Mouse (Mus musculus): ENCODE measurements around the gene Capn5. TPM values are rescaled to one million over a fixed set of nuclear protein-coding genes. Genes with fewer than 3 reads are reported as not detected.

Capn5 gene
- 13.8 and 14.9 TPM in 2 replicates for polyA plus RNA-seq (2015; fragmentation: Nextera tagmentation; extraction: Ambion mirVana)

DNA sequence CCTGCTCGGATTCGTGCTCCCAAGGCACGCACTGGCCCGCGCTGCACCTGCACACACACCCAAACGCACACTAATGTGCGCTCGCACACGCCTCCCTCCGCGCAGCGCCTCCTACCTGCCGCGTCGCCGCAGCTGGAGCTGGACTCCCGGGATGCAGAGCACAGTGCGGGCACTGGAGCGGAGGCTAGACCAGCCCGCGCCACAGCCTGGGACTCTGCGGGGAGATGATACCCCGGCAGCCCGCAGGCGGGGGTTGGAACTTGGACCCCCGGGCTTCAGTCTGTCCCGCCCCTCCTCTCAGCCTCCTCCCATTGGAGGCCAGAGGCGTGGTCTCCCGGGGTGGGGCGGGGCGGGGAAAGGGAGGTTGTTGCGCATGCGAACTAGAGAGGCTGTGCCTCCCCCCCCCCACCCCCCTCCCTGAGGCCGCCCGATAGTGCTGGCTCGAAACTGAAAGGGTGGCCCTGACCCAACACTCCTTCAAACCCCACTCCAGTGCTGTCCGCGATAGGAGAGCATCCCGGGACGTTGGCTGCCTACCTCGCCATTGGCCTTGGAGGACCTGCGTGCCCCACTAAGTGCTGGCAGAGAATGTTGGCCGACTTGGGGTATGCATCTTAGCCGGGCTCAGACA, at the start of gene Capn5:
Capn5 (minus strand) TSS at position 346 of the 631 bp plus-strand sequence.
- H3K4me3 ChIP-seq (replicated peaks) = peak within 1 kb of the TSS; percentile 82
- WGBS = 2% methylated on average over 41 of the region's 44 CpGs
- ATAC-seq (ENCODE audit: insufficient read depth, low FRiP score, low read depth) = peak; percentile 82

GRCm38 (mm10) chr7:98223796-98224195, 45.7 kb upstream of the Capn5 start:
- 93% methylated on average over 4 of the region's 4 CpGs for WGBS
- Histone ChIP-seq H3K4me3 (replicated peaks) (no peak overlapping the region), H3K27ac (no peak overlapping the region), H3K36me3 (0 out of 2 replicates have a peak, but pooled peaks cover 3% of the 10 kb centered on the region), H3K9ac (no peak overlapping the region), H3K9me3 (no peaks in the 10 kb centered on the region), H3K4me1 (no peaks in the 10 kb centered on the region), H3K27me3 (replicated peaks) (no peaks in the 10 kb centered on the region), H3K4me2 (no peak overlapping the region)
- ATAC-seq (ENCODE audit: insufficient read depth, low FRiP score, low read depth) = no peak

More for the DNA sequence above, at the start of gene Capn5:
- H3K9me3 ChIP-seq = no peaks in the 10 kb centered on the region
- H3K27ac ChIP-seq = peak within 1 kb of the TSS; percentile 87
- peak within 1 kb of the TSS; percentile 85 for H3K4me2 ChIP-seq
- no peaks in the 10 kb centered on the region for H3K36me3 ChIP-seq
- H3K4me1 ChIP-seq = peaks cover 14% of the 10 kb centered on the region; the same call in 1 of the 2 replicates
- H3K9ac ChIP-seq = peak within 1 kb of the TSS; percentile 50
- H3K27me3 ChIP-seq (replicated peaks) = no peaks in the 10 kb centered on the region

DNA sequence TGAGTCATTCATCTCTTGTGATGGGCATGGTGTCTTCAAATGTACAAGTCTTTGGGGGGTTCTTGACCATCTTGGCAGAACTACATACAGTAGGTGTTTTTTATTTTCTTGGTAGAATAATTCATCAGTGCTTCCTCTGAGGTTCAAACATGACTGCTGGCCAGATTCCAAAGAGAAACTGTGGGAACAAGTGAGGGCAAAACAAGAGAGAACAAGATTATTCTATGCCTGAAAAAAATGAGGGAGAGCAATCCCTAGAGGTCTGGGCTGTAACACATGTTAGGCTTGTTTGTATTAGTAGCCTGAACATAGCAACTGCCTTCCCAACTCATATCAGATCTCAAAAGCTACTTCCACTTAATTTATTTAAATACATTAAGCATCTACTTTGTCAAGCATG, 38.6 kb upstream of the Capn5 start:
- no peak for ATAC-seq (ENCODE audit: insufficient read depth, low FRiP score, low read depth)
- Histone ChIP-seq H3K36me3 (0 out of 2 replicates have a peak, but pooled peaks cover 2% of the 10 kb centered on the region), H3K4me2 (no peak overlapping the region), H3K4me1 (no peaks in the 10 kb centered on the region), H3K27me3 (replicated peaks) (no peaks in the 10 kb centered on the region), H3K9me3 (no peaks in the 10 kb centered on the region), H3K27ac (no peak overlapping the region), H3K9ac (no peak overlapping the region), H3K4me3 (replicated peaks) (no peak overlapping the region)

DNA sequence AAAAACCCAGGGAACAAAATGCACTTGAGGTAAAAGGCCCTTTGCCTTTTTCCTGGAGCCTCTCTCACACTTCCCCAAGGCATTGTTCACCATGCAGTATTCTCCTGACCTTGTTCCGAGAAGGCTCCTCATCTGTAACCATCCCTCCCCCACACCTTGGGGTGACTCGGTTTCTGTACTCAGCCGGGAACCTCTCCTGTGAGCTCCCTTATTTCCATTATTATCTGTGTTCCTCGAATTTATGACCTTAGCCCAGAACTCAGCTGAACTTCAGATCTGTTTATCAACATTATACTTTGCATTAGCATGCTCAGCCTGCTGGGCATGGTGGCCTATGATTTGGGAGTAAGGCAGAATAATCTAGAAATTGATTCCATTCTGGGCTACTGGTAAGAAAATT, 24.9 kb upstream of the Capn5 start:
- H3K9ac ChIP-seq = no peak overlapping the region
- no peak overlapping the region for H3K4me2 ChIP-seq
- no peaks in the 10 kb centered on the region for H3K27me3 ChIP-seq (replicated peaks)
- H3K4me3 ChIP-seq (replicated peaks) = no peak overlapping the region
- no peaks in the 10 kb centered on the region for H3K4me1 ChIP-seq
- no peaks in the 10 kb centered on the region for H3K9me3 ChIP-seq
- H3K27ac ChIP-seq = no peak overlapping the region
- no peak for ATAC-seq (ENCODE audit: insufficient read depth, low FRiP score, low read depth)
- WGBS = 73% methylated on average over 4 of the region's 4 CpGs
- H3K36me3 ChIP-seq = no peaks in the 10 kb centered on the region

GRCm38 (mm10) chr7:98201493-98202028, 23.5 kb upstream of the Capn5 start:
- Histone ChIP-seq H3K27me3 (replicated peaks) (0 out of 2 replicates have a peak, but pooled peaks cover 2% of the 10 kb centered on the region), H3K4me1 (no peaks in the 10 kb centered on the region), H3K4me2 (no peak overlapping the region), H3K36me3 (no peaks in the 10 kb centered on the region), H3K4me3 (replicated peaks) (no peak overlapping the region), H3K9ac (no peak overlapping the region), H3K27ac (no peak overlapping the region), H3K9me3 (no peaks in the 10 kb centered on the region)
- WGBS = 67% methylated on average over 5 of the region's 5 CpGs
- no peak for ATAC-seq (ENCODE audit: insufficient read depth, low FRiP score, low read depth)

DNA sequence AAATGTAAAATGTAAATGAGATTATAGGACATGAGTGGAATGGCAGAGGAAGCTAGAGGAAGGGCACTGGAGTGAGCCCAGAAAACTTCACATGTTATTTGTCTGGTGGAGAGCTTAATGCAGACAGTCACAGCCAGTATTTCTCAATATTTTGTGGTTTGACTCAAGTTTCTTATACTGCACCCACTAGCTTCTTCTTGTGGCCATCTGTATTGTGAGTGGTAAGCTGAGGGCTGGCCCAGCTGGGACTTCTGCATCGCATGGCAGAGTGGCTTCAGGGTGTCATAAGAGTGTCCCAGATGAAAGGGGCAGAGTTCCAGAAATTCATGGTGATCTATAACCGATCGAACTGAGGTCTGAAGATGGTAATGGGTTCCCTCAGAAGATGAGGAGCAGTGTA, 22.3 kb upstream of the Capn5 start:
- Histone ChIP-seq H3K27ac (no peak overlapping the region), H3K9ac (no peak overlapping the region), H3K36me3 (no peaks in the 10 kb centered on the region), H3K9me3 (no peaks in the 10 kb centered on the region), H3K4me2 (no peak overlapping the region), H3K27me3 (replicated peaks) (peaks cover 12% of the 10 kb centered on the region), H3K4me1 (no peaks in the 10 kb centered on the region), H3K4me3 (replicated peaks) (no peak overlapping the region)
- WGBS = 81% methylated on average over 3 of the region's 3 CpGs
- ATAC-seq (ENCODE audit: insufficient read depth, low FRiP score, low read depth) = no peak

DNA sequence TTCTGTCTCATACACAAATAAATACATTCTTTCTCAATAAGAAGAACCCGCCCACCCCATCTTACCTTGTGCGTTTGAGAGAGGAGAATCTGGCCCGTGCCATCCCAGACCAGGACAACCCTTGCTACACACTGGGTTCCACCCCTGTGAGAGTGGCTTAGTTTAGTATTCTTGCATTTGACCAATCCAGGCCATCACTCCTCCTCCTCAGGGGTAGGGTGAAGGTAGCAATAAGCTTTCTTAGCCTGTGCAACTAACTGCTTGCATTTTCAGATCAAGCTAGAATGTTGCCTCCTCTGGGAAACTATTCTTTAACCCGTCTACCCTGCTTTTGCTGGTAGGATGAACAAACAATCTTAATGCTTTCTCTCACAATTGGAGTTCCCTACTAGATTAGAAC, 21.3 kb upstream of the Capn5 start, which contains the start of gene B3gnt6:
B3gnt6 (minus strand) TSS at position 101 of the 400 bp plus-strand sequence.
- no peak within 1 kb of the TSS for H3K4me3 ChIP-seq (replicated peaks)
- peaks cover 22% of the 10 kb centered on the region for H3K27me3 ChIP-seq (replicated peaks)
- H3K9ac ChIP-seq = no peak within 1 kb of the TSS
- H3K27ac ChIP-seq = no peak within 1 kb of the TSS
- H3K4me2 ChIP-seq = no peak within 1 kb of the TSS
- peaks cover 3% of the 10 kb centered on the region for H3K4me1 ChIP-seq
- WGBS = 79% methylated on average over 4 of the region's 4 CpGs
- H3K9me3 ChIP-seq = no peaks in the 10 kb centered on the region
- no peak for ATAC-seq (ENCODE audit: insufficient read depth, low FRiP score, low read depth)
- no peaks in the 10 kb centered on the region for H3K36me3 ChIP-seq

GRCm38 (mm10) chr7:98195151-98195801, 17.2 kb upstream of the Capn5 start:
- 32% methylated on average over 10 of the region's 10 CpGs for WGBS
- no peak overlapping the region for H3K4me2 ChIP-seq
- peaks cover 47% of the 10 kb centered on the region for H3K27me3 ChIP-seq (replicated peaks)
- no peak for ATAC-seq (ENCODE audit: insufficient read depth, low FRiP score, low read depth)
- peaks cover 13% of the 10 kb centered on the region for H3K4me1 ChIP-seq
- H3K36me3 ChIP-seq = no peaks in the 10 kb centered on the region
- no peak overlapping the region for H3K27ac ChIP-seq
- no peaks in the 10 kb centered on the region for H3K9me3 ChIP-seq
- H3K9ac ChIP-seq = no peak overlapping the region
- no peak overlapping the region for H3K4me3 ChIP-seq (replicated peaks)

- H3K9me3 ChIP-seq = no peaks in the 10 kb centered on the region
- no peaks in the 10 kb centered on the region for H3K36me3 ChIP-seq
- peak; percentile 57 for ATAC-seq (ENCODE audit: insufficient read depth, low FRiP score, low read depth)
- H3K4me2 ChIP-seq = peak overlapping the region; percentile 79
- no peak overlapping the region for H3K9ac ChIP-seq
- H3K4me3 ChIP-seq (replicated peaks) = peak overlapping the region; percentile 39
- H3K4me1 ChIP-seq = peaks cover 16% of the 10 kb centered on the region
- H3K27me3 ChIP-seq (replicated peaks) = peaks cover 47% of the 10 kb centered on the region
- 1% methylated on average over 61 of the region's 61 CpGs for WGBS
- H3K27ac ChIP-seq = no peak overlapping the region
These were observed 16.1 kb upstream of the Capn5 start for GRCm38 (mm10) chr7:98194026-98194792.

DNA sequence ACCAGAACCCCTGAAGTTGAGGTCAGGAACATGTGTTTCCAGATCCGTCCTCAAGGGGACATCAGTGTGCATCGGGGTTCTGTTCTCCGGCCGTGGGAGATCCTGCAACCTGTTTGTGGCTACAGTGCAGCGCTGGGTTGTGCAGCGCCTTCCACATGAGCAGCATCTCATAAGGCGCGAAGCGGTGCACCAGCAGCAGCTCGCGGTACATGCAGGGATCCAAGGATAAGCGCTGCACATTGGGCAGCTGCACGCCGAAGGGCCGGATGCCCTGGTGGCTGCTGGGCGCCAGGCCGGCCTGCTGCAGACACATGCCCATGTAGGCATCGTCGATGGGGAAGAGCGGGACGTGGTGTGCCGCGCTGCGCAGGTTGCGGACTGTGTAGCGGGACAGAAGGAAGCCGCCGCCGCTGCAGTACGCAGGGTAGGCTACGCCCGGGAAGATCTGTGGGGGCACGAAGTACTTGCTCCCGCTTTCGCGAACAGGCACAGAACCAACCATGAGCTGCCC, 15.5 kb upstream of the Capn5 start:
- Histone ChIP-seq H3K27ac (no peak overlapping the region), H3K27me3 (replicated peaks) (peaks cover 47% of the 10 kb centered on the region), H3K4me2 (peak overlapping the region; percentile 79), H3K9me3 (no peaks in the 10 kb centered on the region), H3K4me3 (replicated peaks) (peak overlapping the region; percentile 39), H3K36me3 (no peaks in the 10 kb centered on the region), H3K9ac (no peak overlapping the region), H3K4me1 (peaks cover 16% of the 10 kb centered on the region)
- ATAC-seq (ENCODE audit: insufficient read depth, low FRiP score, low read depth) = 0 out of 2 replicates have a peak, but pooled peaks have one; percentile 29
- WGBS = 6% methylated on average over 36 of the region's 36 CpGs

DNA sequence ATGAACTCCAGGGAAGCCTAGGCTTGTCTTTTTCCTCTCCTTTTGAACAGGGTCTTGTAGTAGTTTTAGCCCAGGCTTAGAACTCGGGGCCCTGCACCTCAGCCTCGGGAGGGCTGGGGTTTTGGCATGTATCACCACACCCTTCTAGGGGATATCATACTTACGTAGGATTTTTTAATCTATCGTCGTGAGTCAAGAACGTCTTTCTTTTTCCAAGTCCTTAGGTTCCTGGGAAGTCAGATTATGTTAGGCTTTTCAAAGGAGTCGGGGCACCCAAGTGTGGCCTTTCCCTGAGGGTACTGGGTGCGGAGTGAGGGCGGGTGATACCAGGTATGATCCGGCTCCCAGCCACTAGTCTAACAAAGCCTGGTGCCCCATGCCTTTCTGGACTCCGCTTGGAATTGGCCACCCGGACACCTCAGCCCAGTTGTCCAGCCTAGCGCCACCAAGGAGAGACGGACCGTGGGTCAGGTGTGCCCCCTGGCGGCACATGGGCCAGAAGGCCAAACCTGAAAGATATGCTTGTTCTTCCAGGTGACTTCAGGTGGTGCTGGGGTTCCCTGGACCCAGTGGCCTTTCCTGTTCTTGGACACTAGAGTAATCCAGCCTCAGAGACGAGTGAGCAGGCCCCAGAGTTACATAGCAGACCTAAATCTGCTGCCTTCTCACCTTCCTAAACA, 13.6 kb upstream of the Capn5 start:
- H3K4me3 ChIP-seq (replicated peaks) = no peak overlapping the region
- 63% methylated on average over 17 of the region's 17 CpGs for WGBS
- H3K27ac ChIP-seq = no peak overlapping the region
- no peak overlapping the region for H3K4me2 ChIP-seq
- H3K9ac ChIP-seq = no peak overlapping the region
- H3K36me3 ChIP-seq = no peaks in the 10 kb centered on the region
- no peak for ATAC-seq (ENCODE audit: insufficient read depth, low FRiP score, low read depth)
- peaks cover 47% of the 10 kb centered on the region for H3K27me3 ChIP-seq (replicated peaks)
- H3K9me3 ChIP-seq = no peaks in the 10 kb centered on the region
- peaks cover 16% of the 10 kb centered on the region for H3K4me1 ChIP-seq
